Comparison of ENCODE assay signal across 15 mouse cellular contexts in the genomic region with DNA sequence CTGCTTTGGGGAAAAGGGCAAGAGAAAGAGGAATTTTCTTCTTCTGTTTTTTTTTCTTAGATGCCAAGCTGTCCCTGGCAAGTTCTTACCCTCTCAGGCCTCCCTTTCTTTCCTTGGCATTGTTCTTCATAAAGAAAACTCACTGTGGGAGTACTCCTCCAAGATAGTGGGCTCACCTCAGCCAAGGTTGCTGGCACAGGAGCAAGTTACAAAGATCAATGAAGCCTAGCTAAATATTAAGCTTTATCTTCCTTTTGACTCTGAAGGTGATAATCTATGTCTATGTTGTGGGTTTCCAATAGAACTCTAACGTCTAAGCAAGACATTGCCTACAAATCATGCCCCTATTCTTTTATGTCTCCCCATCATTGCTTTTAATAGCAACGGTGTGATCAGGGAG.
"Had no signal": no experiment of that assay in that cellular context is flagged by ENCODE, and none has a peak within 500 bp of the region (broad histone marks: within the 10 kb centered on the region; RNA-seq: fewer than 3 reads in every experiment).

No protein-coding gene starts in this region.

- H3K4me2 ChIP-seq: hindbrain, embryonic 14.5 days; limb, embryonic 13.5 days; liver, embryonic 11.5 days; lung, embryonic 14.5 days; neural tube, embryonic 12.5 days; stomach, embryonic 15.5 days had no signal

- H3K27me3 ChIP-seq: limb, embryonic 13.5 days; neural tube, embryonic 12.5 days; stomach, embryonic 15.5 days had no signal

- H3K4me1 ChIP-seq: limb, embryonic 13.5 days; midbrain, embryonic 10.5 days; neural tube, embryonic 12.5 days; stomach, embryonic 15.5 days had no signal

- H3K4me3 ChIP-seq: limb, embryonic 13.5 days; midbrain, embryonic 10.5 days; neural tube, embryonic 12.5 days; stomach, embryonic 15.5 days had no signal

- DNase-seq: left cerebral cortex, postnatal 4 days; lung, embryonic 14.5 days; lung, postnatal 10 days; lung, postnatal 4 days; midbrain, embryonic 14.5 days; right cerebral cortex, postnatal 14 days; thymus, adult 2 months; thymus, postnatal 25 days had no signal

- H3K27ac ChIP-seq: hindbrain, embryonic 14.5 days; kidney, postnatal 0 days; limb, embryonic 13.5 days; midbrain, embryonic 10.5 days; neural tube, embryonic 12.5 days; stomach, embryonic 15.5 days had no signal

- H3K36me3 ChIP-seq: limb, embryonic 13.5 days; midbrain, embryonic 10.5 days; neural tube, embryonic 12.5 days; stomach, embryonic 15.5 days had no signal

- H3K9me3 ChIP-seq: limb, embryonic 13.5 days; midbrain, embryonic 10.5 days; neural tube, embryonic 12.5 days; stomach, embryonic 15.5 days had no signal

- H3K9ac ChIP-seq: hindbrain, embryonic 14.5 days; limb, embryonic 13.5 days; lung, embryonic 14.5 days; neural tube, embryonic 12.5 days; stomach, embryonic 15.5 days had no signal
